Mouse (Mus musculus) myocyte (in vitro differentiated cells): Measurements from ENCODE around the gene Coasy. TPM values are rescaled to one million over a fixed set of nuclear protein-coding genes. Genes with fewer than 3 reads are reported as not detected.

Source experiments
- H3K27me3 ChIP-seq: one replicate; pipeline ENCODE4 v1.6.1; 2011; ENCODE audit not compliant: control insufficient read depth, insufficient read depth, insufficient read length
- H3K36me3 ChIP-seq: one replicate; pipeline ENCODE4 v1.6.1; 2011; ENCODE audit not compliant: control insufficient read depth, insufficient read depth
- H3K4me2 ChIP-seq: one replicate; pipeline ENCODE4 v1.6.1; 2011; ENCODE audit warnings: low read depth, control low read depth
- H3K4me3 ChIP-seq: one replicate; pipeline ENCODE4 v1.5.1; 2011; ENCODE audit warnings: mild to moderate bottlenecking, control low read depth, moderate library complexity
- H3K79me2 ChIP-seq: one replicate; pipeline ENCODE4 v1.6.1; 2011; ENCODE audit not compliant: control insufficient read depth, insufficient read depth
- H3ac ChIP-seq: one replicate; pipeline ENCODE4 v1.6.1; 2011; ENCODE audit not compliant: control insufficient read depth, insufficient read length
- CEBPB ChIP-seq: IDR thresholded peaks from 2 replicates; pipeline ENCODE4 v1.6.1; 2011; ENCODE audit warnings: mild to moderate bottlenecking, moderate library complexity; ENCODE audit not compliant: poor library complexity, insufficient read depth, severe bottlenecking
- E2F4 ChIP-seq: IDR thresholded peaks from one replicate; pipeline ENCODE4 v1.6.1; 2011; ENCODE audit warnings: mild to moderate bottlenecking, control low read depth, moderate library complexity; ENCODE audit not compliant: insufficient read depth
- MAX ChIP-seq: IDR thresholded peaks from one replicate; pipeline ENCODE4 v1.6.1; 2011; ENCODE audit warnings: low read depth, mild to moderate bottlenecking, control low read depth
- MYOD1 ChIP-seq, 3 experiments: IDR thresholded peaks; one replicate each; pipeline ENCODE4 v1.6.1; 2011; ENCODE audit warnings: control low read depth in 2 of 3, low read depth in 2 of 3, mild to moderate bottlenecking in 2 of 3, moderate library complexity in 1 of 3; ENCODE audit not compliant: insufficient read length in 2 of 3, control insufficient read depth in 1 of 3
- MYOG ChIP-seq, 3 experiments: IDR thresholded peaks; one replicate each; pipeline ENCODE4 v1.6.1; 2011; ENCODE audit warnings: control low read depth in 2 of 3, low read depth in 2 of 3, mild to moderate bottlenecking in 2 of 3; ENCODE audit not compliant: insufficient read length in 2 of 3, control insufficient read depth in 1 of 3, insufficient read depth in 1 of 3
- POLR2A ChIP-seq: IDR thresholded peaks from one replicate; pipeline ENCODE4 v1.6.1; 2011; ENCODE audit warnings: low read depth, mild to moderate bottlenecking, control low read depth, moderate library complexity; ENCODE audit not compliant: insufficient read length
- POLR2AphosphoS2 ChIP-seq: IDR thresholded peaks from one replicate; pipeline ENCODE4 v1.6.1; 2011; ENCODE audit warnings: low read depth, control low read depth; ENCODE audit not compliant: insufficient read length
- REST ChIP-seq: IDR thresholded peaks from one replicate; pipeline ENCODE4 v1.6.1; 2011; ENCODE audit warnings: mild to moderate bottlenecking, control low read depth, moderate library complexity; ENCODE audit not compliant: insufficient read depth, insufficient read length
- SRF ChIP-seq: IDR thresholded peaks from one replicate; pipeline ENCODE4 v1.6.1; 2011; ENCODE audit warnings: low read depth; ENCODE audit not compliant: control insufficient read depth, insufficient read length
- TCF12 ChIP-seq: IDR thresholded peaks from one replicate; pipeline ENCODE4 v1.6.1; 2011; ENCODE audit warnings: mild to moderate bottlenecking, control low read depth; ENCODE audit not compliant: poor library complexity, insufficient read depth, severe bottlenecking
- TCF3 ChIP-seq: IDR thresholded peaks from one replicate; pipeline ENCODE4 v1.6.1; 2011; ENCODE audit warnings: low read depth, control low read depth; ENCODE audit not compliant: insufficient read length
- USF1 ChIP-seq: IDR thresholded peaks from one replicate; pipeline ENCODE4 v1.6.1; 2011; ENCODE audit warnings: low read depth, mild to moderate bottlenecking, control low read depth, moderate library complexity
- polyA plus RNA-seq: library from polyadenylated mRNA; unstranded; fragments of >200 nt; fragmentation: generic; extraction: Trizol; gene quantifications from one replicate; pipeline ENCODE4 v1.2.1, GENCODE M21; 2012; ENCODE audit warnings: missing spikeins

Gene Coasy
- polyA plus RNA-seq, 1 experiment, result 39.7 TPM

DNA sequence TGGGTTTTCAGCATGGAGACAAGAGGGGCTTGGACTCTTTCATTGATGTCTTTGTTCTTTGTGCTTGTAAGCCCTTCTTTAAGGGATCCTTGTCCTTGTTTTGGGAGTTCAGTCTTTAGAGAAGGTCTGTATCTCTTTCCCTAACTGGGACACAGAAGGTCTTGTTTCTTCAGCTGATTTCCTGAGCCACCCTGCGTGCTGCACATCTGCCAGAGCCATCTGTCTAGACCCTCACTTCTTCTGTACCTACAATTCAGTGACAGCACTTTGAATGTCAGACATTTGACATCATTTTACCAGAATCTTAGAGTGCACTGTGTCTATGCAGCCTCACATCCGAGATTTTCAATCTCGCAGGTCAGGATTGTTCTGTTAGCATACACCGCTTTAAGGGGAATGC is 36.5 kb upstream of the Coasy start:
- Histone ChIP-seq H3ac (no peak overlapping the region), H3K79me2 (no peaks in the 10 kb centered on the region), H3K36me3 (peaks cover 60% of the 10 kb centered on the region), H3K27me3 (no peaks in the 10 kb centered on the region), H3K4me2 (no peak overlapping the region), H3K4me3 (no peak overlapping the region)
- TF ChIP-seq MYOD1 (IDR thresholded peaks at IDR 0.05; ENCODE audit: control insufficient read depth in 1 of 3, insufficient read length in 2 of 3, low read depth in 2 of 3) (no peak), REST (no peak), E2F4 (no peak), MYOG (IDR thresholded peaks at IDR 0.05; ENCODE audit: control insufficient read depth in 1 of 3, insufficient read depth in 1 of 3, insufficient read length in 2 of 3, low read depth in 2 of 3) (no peak), TCF12 (no peak), POLR2AphosphoS2 (no peak), MAX (no peak), CEBPB (no peak), SRF (no peak), USF1 (no peak), POLR2A (no peak), TCF3 (no peak)

DNA sequence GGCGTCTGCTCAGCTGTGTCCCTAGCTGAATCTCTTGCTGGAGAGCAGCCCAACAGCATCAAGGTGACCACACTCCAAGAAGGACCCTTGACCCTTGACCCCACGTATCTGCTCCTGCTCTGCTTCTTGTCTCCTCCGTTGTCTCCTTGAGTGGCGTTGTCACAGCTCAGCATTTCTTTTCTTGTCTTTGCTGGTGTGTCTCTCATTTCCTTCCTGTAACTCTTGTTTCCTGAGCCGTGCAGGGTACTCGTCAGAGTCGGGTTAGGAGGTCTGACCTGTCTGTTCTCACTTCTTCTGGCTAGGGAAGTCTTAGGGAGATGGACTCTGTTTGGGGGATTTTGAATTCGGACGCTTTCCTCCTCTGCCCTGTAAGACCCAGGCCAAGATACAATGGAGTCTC is 35.9 kb upstream of the Coasy start:
- Histone ChIP-seq H3K4me2 (no peak overlapping the region), H3K79me2 (no peaks in the 10 kb centered on the region), H3K36me3 (peaks cover 54% of the 10 kb centered on the region), H3K4me3 (no peak overlapping the region), H3K27me3 (no peaks in the 10 kb centered on the region), H3ac (no peak overlapping the region)
- TF ChIP-seq MYOD1 (IDR thresholded peaks at IDR 0.05; ENCODE audit: control insufficient read depth in 1 of 3, insufficient read length in 2 of 3, low read depth in 2 of 3), result no peak
- no peak for TF ChIP-seq SRF
- no peak for TF ChIP-seq CEBPB
- TF ChIP-seq REST, result no peak
- no peak for TF ChIP-seq TCF12
- TF ChIP-seq USF1, result no peak
- TF ChIP-seq POLR2A, result no peak
- no peak for TF ChIP-seq MYOG (IDR thresholded peaks at IDR 0.05; ENCODE audit: control insufficient read depth in 1 of 3, insufficient read depth in 1 of 3, insufficient read length in 2 of 3, low read depth in 2 of 3)
- no peak for TF ChIP-seq POLR2AphosphoS2
- no peak for TF ChIP-seq MAX
- no peak for TF ChIP-seq TCF3
- TF ChIP-seq E2F4, result no peak

DNA sequence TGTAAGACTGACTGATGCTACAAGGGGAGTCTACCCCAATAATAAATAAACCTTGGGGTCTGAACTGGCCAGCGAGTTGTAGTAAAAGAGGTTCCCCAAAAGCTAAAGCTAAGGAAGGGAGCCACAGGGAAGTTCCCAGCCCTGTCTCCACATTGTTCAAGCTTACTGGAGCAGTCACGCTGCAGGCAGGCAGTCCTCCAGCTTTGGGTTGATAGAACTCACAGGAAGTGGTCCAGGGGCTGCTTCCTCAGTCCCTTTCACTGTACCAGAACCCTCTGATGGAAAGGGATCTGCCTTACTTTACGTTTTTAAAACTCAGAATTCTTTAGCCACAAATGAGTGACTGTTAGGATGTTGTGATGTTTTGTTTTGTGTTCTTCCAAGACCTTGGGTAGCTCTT is 34.9 kb upstream of the Coasy start:
- Histone ChIP-seq H3K27me3 (no peaks in the 10 kb centered on the region), H3K4me3 (no peak overlapping the region), H3K4me2 (no peak overlapping the region), H3K36me3 (peaks cover 46% of the 10 kb centered on the region), H3ac (no peak overlapping the region), H3K79me2 (no peaks in the 10 kb centered on the region)
- no peak for TF ChIP-seq TCF12
- no peak for TF ChIP-seq MAX
- TF ChIP-seq POLR2A, result no peak
- TF ChIP-seq POLR2AphosphoS2, result no peak
- no peak for TF ChIP-seq MYOG (IDR thresholded peaks at IDR 0.05; ENCODE audit: control insufficient read depth in 1 of 3, insufficient read depth in 1 of 3, insufficient read length in 2 of 3, low read depth in 2 of 3)

DNA sequence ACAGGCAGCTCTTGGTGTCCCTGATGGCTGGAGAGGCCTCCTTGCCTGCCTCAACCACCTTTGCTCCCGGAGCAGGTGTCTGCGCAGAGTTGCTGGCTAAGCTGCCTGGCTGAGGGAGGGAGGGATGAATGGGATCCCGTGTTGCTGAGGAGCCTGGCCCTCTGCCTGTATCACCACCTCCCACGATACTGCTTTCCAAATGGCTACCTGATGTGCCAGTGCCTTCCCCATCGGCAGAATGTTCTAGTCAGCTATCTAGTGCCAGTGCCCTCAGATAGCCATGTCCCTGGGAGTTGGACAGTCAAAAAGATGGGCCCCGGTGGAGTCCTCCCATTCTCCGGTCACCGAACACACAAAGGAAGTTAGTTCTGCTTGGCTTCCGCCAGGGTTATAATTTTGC is 32.0 kb upstream of the Coasy start:
- TF ChIP-seq MAX, result no peak
- no peak for TF ChIP-seq REST
- TF ChIP-seq MYOG (IDR thresholded peaks at IDR 0.05; ENCODE audit: control insufficient read depth in 1 of 3, insufficient read depth in 1 of 3, insufficient read length in 2 of 3, low read depth in 2 of 3), result no peak
- TF ChIP-seq E2F4, result no peak
- TF ChIP-seq POLR2A, result no peak
- no peak for TF ChIP-seq TCF12
- no peak for TF ChIP-seq USF1
- no peak for TF ChIP-seq CEBPB
- TF ChIP-seq TCF3, result no peak
- no peak for TF ChIP-seq SRF
- TF ChIP-seq MYOD1 (IDR thresholded peaks at IDR 0.05; ENCODE audit: control insufficient read depth in 1 of 3, insufficient read length in 2 of 3, low read depth in 2 of 3), result no peak
- no peak for TF ChIP-seq POLR2AphosphoS2
- peaks cover 33% of the 10 kb centered on the region for H3K36me3 ChIP-seq
- H3K27me3 ChIP-seq, result no peaks in the 10 kb centered on the region
- no peak overlapping the region for H3K4me3 ChIP-seq
- H3K4me2 ChIP-seq, result no peak overlapping the region
- no peaks in the 10 kb centered on the region for H3K79me2 ChIP-seq
- no peak overlapping the region for H3ac ChIP-seq

DNA sequence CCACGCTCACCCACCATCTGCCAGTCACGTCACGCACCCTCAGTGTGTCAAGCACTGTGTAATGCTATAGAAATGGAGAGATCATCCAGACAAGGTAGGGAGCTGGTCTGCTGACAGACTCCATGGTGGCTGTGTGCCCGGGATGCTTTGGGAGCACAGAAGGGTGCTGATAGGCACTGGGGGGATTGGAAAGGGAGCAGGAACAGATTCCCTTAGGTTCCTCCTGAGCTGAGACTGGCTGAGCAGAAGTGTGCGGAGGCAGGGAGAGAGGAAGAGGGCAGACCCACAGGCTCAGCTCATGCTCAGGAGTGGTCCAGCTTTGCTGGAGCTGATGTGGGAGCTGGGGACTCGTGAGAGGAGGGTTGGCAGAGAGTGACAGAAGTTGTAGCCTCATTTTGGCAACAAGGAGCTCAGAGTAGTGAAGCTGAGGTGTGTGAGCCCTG is 31.3 kb upstream of the Coasy start:
- TF ChIP-seq E2F4 (no peak), TCF3 (no peak), MAX (no peak), POLR2AphosphoS2 (no peak), POLR2A (no peak), MYOG (IDR thresholded peaks at IDR 0.05; ENCODE audit: control insufficient read depth in 1 of 3, insufficient read depth in 1 of 3, insufficient read length in 2 of 3, low read depth in 2 of 3) (no peak), SRF (no peak), REST (no peak), USF1 (no peak), MYOD1 (IDR thresholded peaks at IDR 0.05; ENCODE audit: control insufficient read depth in 1 of 3, insufficient read length in 2 of 3, low read depth in 2 of 3) (no peak), TCF12 (no peak), CEBPB (no peak)
- H3K27me3 ChIP-seq, result no peaks in the 10 kb centered on the region
- no peaks in the 10 kb centered on the region for H3K79me2 ChIP-seq
- H3K4me3 ChIP-seq, result no peak overlapping the region
- no peak overlapping the region for H3ac ChIP-seq
- peaks cover 33% of the 10 kb centered on the region for H3K36me3 ChIP-seq
- H3K4me2 ChIP-seq, result no peak overlapping the region
